Mouse (Mus musculus) left cerebral cortex, adult 11 months (tissue): Measurements from ENCODE around the gene Ano5.

ENCODE experiments used
- DNase-seq: peaks from one replicate; pipeline ENCODE4 v3.0.0; 2022; ENCODE audit warnings: low spot score

The Ano5 gene

GRCm38 (mm10) chr7:51510671-51511651, at the start of gene Ano5:
Gene Ano5, plus strand, starts transcription at chr7:51511029.
- DNase-seq: peak; percentile 6

- no peak for DNase-seq
Measured at GRCm38 (mm10) chr7:51499396-51499795, 11.4 kb upstream of the Ano5 start.

DNA sequence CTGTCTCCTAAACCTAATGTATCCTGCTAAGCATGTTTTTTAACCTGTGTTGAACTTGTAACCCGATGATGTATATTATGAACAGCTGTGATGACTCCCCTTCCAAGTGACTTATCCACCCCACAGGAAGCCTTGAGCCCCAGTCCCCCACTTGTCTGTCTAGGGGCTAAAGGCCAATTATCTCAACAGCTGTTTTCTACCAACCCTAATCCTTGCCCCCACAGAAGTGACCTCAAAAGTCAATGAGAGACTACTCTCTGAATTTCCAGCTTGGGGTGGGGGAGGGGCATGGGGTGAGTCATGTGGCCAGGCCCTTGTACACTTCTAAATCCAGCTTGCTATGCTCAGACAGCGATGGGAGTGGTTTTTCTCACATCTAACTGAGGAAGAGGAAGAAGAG, 6.9 kb upstream of the Ano5 start:
- no peak for DNase-seq

DNA sequence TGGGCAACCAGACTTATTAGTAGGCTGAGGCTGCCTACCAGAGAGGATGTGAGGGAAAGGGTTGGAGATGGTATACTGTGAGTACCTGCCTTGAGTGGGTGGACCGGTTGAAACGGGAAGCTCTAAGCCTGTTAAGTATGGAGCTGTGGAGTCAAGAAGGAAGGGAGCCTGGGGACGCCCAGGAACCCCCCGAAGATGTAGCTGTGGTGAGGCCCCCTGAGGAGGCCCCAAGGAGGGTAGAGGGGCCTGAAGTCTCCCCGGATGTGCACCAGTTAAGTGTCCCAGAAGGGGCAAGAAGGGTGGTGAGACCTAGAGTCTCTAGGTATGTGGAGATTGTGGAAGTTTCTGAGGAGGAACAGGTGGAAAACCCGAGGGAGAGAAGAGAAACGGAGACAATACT, 682 bp upstream of the Ano5 start:
- DNase-seq: no peak

GRCm38 (mm10) chr7:51539344-51539743, 28.5 kb downstream of the Ano5 start:
- no peak for DNase-seq

DNA sequence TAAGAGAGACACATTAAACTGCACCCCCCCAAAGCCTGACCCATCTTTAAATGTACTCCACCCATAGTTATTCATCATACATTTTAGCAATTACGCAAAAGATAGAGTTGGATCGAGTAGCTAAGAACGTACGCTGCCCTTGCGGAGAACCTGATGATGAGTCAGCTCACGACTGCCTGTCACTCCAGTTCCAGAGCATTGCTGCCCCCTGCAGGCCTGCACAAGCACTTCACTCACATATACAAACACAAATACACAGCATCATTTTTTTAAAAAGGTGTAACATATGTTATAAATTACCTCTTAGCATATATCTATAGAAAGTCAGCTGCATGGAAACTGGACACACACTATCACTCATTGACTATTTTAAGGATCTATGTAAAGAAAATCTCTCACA, 29.9 kb downstream of the Ano5 start:
- no peak for DNase-seq

DNA sequence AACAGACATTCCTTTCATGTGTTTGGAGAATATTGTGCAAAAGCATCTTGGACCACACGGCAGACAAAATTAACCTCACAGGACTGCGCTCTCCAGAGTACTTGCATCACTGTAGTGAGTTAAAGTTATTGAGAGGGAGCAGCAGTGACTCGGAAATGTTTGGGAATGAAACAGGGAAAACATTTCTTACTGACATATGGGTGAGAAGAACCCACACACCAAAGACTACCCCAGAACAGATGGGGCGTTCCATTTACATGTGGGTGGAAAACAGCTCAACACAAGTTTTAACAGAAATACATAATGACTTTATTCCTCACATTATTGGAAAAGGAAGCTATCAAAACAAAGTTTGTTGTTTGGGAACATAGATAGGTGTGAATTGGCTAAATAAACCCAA, 89.2 kb downstream of the Ano5 start:
- no peak for DNase-seq

DNA sequence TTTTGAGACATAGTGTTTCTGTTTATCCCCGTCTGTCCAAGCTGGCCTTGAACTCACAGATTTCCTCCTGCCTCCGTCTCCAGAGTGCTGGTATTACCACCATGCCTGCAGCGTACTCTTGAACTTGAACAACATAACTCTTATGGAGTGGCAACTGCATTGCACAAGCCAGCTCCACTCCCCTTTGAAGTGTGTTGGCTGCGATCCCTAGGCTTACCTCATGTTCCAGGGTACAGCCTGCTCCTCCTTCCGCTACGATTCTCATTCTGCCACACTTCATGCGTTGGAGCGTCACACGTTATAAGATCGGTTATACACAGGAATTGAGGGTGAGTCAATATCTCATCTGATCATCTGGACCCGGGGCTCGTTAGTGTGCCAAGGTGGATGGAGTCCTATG, 92.9 kb downstream of the Ano5 start:
- DNase-seq: no peak

GRCm38 (mm10) chr7:51614404-51614803, 103.6 kb downstream of the Ano5 start:
- no peak for DNase-seq

- DNase-seq: no peak
Measured at GRCm38 (mm10) chr7:51617941-51618340, 107.1 kb downstream of the Ano5 start.

DNA sequence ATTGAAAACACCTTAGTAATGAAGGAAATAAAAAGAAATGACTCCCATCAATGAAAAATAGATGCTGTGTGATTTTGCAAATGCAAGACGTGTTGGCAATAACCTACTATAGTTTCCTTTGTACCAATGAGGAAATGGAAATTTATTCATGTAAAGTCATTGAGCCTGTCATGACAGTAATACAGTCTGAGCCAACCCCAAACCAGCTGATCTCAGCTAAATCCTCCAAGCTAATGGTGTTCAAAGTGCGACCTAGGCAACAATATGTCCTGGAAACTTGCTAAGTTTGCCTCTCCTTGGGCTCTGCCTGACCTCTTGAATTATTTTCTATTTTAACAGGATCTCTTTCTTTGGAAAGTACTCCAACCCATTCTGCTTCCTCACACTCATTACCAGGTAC, 107.6 kb downstream of the Ano5 start:
- no peak for DNase-seq

DNA sequence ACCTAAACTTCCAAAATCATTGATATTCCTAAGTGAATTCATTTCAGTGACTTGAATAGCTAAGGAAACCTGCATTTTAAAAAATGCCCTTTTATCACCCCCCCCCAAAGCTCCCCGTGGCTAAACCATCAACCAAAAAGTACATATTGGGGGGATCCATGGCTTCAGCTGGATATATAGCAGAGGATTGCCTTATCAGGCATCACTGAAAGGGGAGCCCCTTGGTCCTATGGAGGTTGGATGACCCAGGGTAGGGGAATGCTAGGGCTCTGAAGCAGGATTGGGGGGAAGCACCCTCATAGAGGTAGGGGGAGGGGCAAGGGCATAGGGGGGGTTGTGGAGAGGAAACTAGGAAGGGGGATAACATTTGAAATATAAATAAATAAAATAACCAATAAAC, 109.1 kb downstream of the Ano5 start:
- no peak for DNase-seq

DNA sequence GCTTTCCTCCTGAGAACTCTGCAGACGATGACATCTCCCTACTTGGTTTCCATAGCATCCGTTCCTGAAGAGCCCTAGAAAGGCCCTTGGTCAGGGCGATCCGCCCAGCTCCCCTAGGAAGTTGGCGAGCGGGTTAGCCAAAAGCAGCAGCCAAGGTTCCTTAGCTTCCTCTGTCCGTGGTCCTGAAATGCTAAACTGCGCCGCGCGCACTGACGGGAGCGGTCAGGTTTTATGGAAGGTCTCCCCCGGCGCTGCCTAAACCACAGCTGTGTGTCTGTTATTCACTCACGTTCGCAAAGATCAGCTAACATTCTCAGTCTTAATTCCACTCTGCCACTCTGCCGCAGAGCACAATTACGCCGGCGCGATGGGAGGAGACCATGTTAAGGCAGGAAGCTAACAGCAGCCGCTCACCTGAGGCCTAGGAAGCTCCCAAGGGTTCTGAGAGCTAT, 110.9 kb downstream of the Ano5 start, which contains the start of gene Slc17a6:
Slc17a6 (plus strand) TSS at position 313 of the 452 bp plus-strand sequence.
- DNase-seq: no peak

DNA sequence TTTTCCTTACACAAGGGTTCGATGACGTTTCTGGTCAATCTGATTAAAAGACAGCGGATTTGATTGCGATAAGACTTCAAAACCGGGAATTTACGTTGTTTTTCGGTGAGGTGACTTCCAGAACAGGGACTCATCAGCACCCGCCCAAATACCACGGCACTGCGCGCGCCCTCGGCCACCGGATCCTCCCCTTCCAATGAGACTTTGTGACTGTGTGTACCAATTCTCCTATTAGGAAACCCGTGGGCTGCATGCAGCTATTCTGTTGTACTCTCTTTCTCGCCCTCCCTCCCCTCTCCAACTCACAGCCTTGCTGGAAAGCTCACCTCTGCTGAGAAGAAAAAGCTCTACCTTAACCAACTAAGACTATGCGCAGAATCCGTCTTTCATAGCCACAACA, 111.4 kb downstream of the Ano5 start:
- no peak for DNase-seq

GRCm38 (mm10) chr7:51622666-51623065, 111.8 kb downstream of the Ano5 start:
- no peak for DNase-seq

GRCm38 (mm10) chr7:51624336-51624897, 113.6 kb downstream of the Ano5 start:
- no peak for DNase-seq

- no peak for DNase-seq
Measured at GRCm38 (mm10) chr7:51625161-51625560, 114.3 kb downstream of the Ano5 start.

DNA sequence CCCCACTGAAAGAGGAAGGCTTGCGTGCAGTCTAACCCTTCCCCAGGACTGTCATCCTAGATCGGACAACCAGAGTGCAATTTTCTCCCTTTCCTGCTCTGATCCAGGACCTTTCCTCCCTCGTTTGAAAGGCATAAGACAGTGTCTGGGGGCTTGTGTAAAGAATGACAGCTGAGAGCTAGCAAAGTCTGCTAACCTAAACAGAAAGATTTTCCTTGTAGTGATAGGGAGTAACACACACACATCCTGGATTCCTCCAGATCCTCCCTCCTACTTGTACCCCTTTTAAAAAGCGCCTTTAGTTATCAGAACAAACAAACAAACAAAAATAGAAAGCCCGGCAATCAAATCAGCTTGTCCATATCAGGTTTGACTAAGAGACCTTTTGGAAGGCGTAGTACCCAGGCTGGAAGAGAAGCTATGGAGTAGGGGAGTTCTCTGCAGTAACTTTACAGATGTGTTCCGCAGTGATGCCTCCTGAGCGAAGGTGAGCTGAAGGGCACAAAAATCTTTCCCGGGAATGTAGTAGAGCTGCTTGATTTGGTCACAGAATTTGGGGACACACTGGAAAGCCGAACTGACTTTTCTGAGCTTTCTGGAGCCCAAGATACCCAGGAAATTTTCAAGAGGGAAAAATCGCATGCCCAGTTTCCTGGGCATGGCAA, 114.9 kb downstream of the Ano5 start:
- DNase-seq: no peak

- no peak for DNase-seq
Measured at GRCm38 (mm10) chr7:51626451-51627000, 115.7 kb downstream of the Ano5 start.

GRCm38 (mm10) chr7:51627001-51627631, 116.3 kb downstream of the Ano5 start:
- DNase-seq: no peak

DNA sequence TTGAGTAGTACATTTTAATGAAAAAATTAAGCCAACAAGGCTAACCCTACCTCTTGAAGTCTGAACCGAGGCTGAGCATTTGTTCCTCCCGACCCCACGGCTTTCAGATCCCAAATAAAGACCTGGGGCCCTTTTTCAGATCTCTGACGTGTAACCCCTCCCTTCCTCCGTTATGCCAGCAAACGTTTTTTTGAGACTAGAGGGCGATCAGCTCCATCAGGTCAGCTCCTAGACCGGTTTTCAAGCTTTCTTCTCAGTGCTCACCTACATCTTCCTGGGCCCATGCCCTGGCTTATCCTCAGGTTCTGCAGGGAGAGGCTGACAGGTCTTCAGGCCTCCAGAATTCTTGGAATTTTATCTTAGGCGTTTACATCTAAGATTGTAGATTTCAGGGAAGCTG, 116.8 kb downstream of the Ano5 start:
- no peak for DNase-seq

- no peak for DNase-seq
Measured at GRCm38 (mm10) chr7:51628349-51628748, 117.5 kb downstream of the Ano5 start.
